Mouse (Mus musculus): ENCODE measurements around the gene Wee2. TPM values are rescaled to one million over a fixed set of nuclear protein-coding genes. Genes with fewer than 3 reads are reported as not detected.

Wee2 gene
- total and polyA plus RNA-seq, 3 experiments = not detected

DNA sequence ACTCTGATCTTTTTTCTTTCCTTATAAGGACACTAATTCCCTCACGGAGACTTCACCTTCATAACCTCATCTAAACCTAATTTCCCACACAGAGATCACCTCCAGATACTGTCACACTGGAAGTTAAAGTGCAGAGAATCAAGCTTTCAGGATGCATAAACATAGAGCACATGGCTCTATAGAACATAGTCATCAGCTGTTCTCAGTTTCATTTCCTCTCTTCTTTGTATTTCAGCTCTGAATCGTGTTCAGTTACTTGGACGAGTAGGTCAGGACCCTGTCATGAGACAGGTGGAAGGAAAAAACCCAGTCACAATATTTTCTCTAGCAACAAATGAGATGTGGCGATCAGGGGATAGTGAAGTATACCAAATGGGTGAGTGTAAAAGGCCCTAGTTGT is 37.2 kb downstream of the Wee2 start:
- H3K36me3 ChIP-seq (ENCODE audit: control insufficient read depth in 1 of 2, insufficient read depth in 2 of 2, low read length in 2 of 2) = peaks cover 0 to 21% of the 10 kb centered on the region in 2 experiments
- H3K4me3 ChIP-seq (ENCODE audit: control insufficient read depth in 1 of 2, insufficient read depth in 1 of 2, low read depth in 2 of 2, low read length in 2 of 2) = no peak overlapping the region
- peaks cover 11% of the 10 kb centered on the region for H3K79me2 ChIP-seq (ENCODE audit: control insufficient read depth, insufficient read depth, low read length, poor library complexity)
- H3K27ac ChIP-seq (ENCODE audit: control insufficient read depth, low read depth, low read length) = no peak overlapping the region
- H3K4me1 ChIP-seq (ENCODE audit: control insufficient read depth in 1 of 2, insufficient read depth in 2 of 2, low read length in 2 of 2) = peaks cover 0 to 8% of the 10 kb centered on the region in 2 experiments; a peak in 1 of 4 replicates
- TF ChIP-seq ZNF384 (IDR thresholded peaks at IDR 0.05; ENCODE audit: low read depth, low read length) = no peak
- no peak for TF ChIP-seq KAT2A (conservative IDR thresholded peaks at IDR 0.05; ENCODE audit: low read depth, low read length)
- no peak for TF ChIP-seq CTCF (IDR thresholded peaks at IDR 0.05 in 2 of 3, conservative IDR thresholded peaks at IDR 0.05 in 1 of 3; ENCODE audit: control insufficient read depth in 1 of 3, insufficient read depth in 1 of 3, low read depth in 2 of 3, low read length in 3 of 3, poor library complexity in 1 of 3, severe bottlenecking in 1 of 3)
- no peak for TF ChIP-seq TBP (IDR thresholded peaks at IDR 0.05; ENCODE audit: low read depth, low read length)
- no peak for TF ChIP-seq RAD21 (IDR thresholded peaks at IDR 0.05; ENCODE audit: low read depth, low read length)
- no peak for TF ChIP-seq ZC3H11A (IDR thresholded peaks at IDR 0.05; ENCODE audit: low read depth, low read length)
- no peak for TF ChIP-seq MAFK (IDR thresholded peaks at IDR 0.05; ENCODE audit: borderline replicate concordance, low read depth, low read length)
- TF ChIP-seq CHD1 (IDR thresholded peaks at IDR 0.05; ENCODE audit: low read depth, low read length) = no peak
- no peak for TF ChIP-seq UBTF (IDR thresholded peaks at IDR 0.05; ENCODE audit: borderline replicate concordance, insufficient read depth, low read depth, low read length)
- DNase-seq (ENCODE audit: low read depth, low spot score) = no peak
- H3K9ac ChIP-seq (ENCODE audit: control insufficient read depth, low read depth, low read length, poor library complexity, severe bottlenecking) = no peak overlapping the region
- H3K9me3 ChIP-seq (replicated peaks; ENCODE audit: insufficient read depth, low read length) = no peaks in the 10 kb centered on the region
- H3K27me3 ChIP-seq (ENCODE audit: control insufficient read depth in 1 of 2, insufficient read depth in 2 of 2, low read length in 2 of 2) = no peaks in the 10 kb centered on the region

DNA sequence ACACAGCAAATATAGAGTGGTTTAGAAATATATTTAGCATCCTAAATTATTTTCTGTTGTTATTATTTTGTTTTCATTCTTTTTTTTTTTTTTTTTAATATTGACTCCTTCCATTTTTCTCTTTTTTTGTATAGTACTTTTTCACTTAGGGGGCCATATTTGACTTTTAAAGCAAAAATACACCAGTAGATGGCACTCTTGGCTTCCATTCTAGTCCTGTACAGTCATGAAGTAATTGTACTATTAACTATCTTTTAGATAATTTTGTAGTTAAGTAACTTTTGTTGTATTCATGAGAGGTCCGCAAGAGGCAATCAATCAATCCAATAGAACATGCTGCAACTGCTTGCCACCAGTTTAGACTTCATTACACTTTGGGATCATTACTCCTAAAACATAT is 40.8 kb downstream of the Wee2 start:
- DNase-seq (ENCODE audit: low read depth, low spot score) = peak; percentile 63
- no peaks in the 10 kb centered on the region for H3K4me1 ChIP-seq (ENCODE audit: control insufficient read depth in 1 of 2, insufficient read depth in 2 of 2, low read length in 2 of 2)
- no peak overlapping the region for H3K9ac ChIP-seq (ENCODE audit: control insufficient read depth, low read depth, low read length, poor library complexity, severe bottlenecking)
- H3K27me3 ChIP-seq (ENCODE audit: control insufficient read depth in 1 of 2, insufficient read depth in 2 of 2, low read length in 2 of 2) = no peaks in the 10 kb centered on the region
- no peaks in the 10 kb centered on the region for H3K79me2 ChIP-seq (ENCODE audit: control insufficient read depth, insufficient read depth, low read length, poor library complexity)
- peak; percentile 38 for TF ChIP-seq RAD21 (IDR thresholded peaks at IDR 0.05; ENCODE audit: low read depth, low read length)
- no peak for TF ChIP-seq ZKSCAN1 (IDR thresholded peaks at IDR 0.05; ENCODE audit: low read depth, low read length)
- TF ChIP-seq CTCF (IDR thresholded peaks at IDR 0.05 in 2 of 3, conservative IDR thresholded peaks at IDR 0.05 in 1 of 3; ENCODE audit: control insufficient read depth in 1 of 3, insufficient read depth in 1 of 3, low read depth in 2 of 3, low read length in 3 of 3, poor library complexity in 1 of 3, severe bottlenecking in 1 of 3) = peak in 1 of 3 experiments; percentile 51; a peak in 2 of 6 replicates
- H3K9me3 ChIP-seq (replicated peaks; ENCODE audit: insufficient read depth, low read length) = no peaks in the 10 kb centered on the region
- no peak overlapping the region for H3K4me3 ChIP-seq (ENCODE audit: control insufficient read depth in 1 of 2, insufficient read depth in 1 of 2, low read depth in 2 of 2, low read length in 2 of 2)
- H3K27ac ChIP-seq (ENCODE audit: control insufficient read depth, low read depth, low read length) = no peak overlapping the region
- peaks cover 0 to 16% of the 10 kb centered on the region in 2 experiments; a peak in 3 of 4 replicates for H3K36me3 ChIP-seq (ENCODE audit: control insufficient read depth in 1 of 2, insufficient read depth in 2 of 2, low read length in 2 of 2)

DNA sequence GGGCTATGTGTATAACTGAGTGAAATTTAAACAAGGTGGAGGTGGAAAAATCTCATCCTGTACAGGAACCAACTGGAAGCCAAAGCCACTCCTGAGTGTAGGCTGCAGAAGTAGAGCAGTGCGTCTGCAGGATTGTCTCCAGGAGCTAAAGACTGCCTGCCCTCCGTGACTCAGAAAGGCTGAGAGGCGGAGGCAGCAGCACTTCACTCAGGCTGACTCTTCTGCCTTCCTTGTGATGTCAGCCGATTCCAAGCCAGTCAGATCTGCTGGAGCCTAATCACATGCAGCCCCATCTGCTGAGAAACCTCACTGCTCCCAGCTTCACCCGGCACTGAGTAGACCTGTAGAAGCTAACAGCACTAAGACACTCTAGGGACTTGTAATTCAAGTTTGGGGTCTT is 43.4 kb downstream of the Wee2 start:
- Histone ChIP-seq H3K36me3 (ENCODE audit: control insufficient read depth in 1 of 2, insufficient read depth in 2 of 2, low read length in 2 of 2) (peaks cover 0 to 12% of the 10 kb centered on the region in 2 experiments; a peak in 2 of 4 replicates), H3K4me3 (ENCODE audit: control insufficient read depth in 1 of 2, insufficient read depth in 1 of 2, low read depth in 2 of 2, low read length in 2 of 2) (no peak overlapping the region), H3K9ac (ENCODE audit: control insufficient read depth, low read depth, low read length, poor library complexity, severe bottlenecking) (no peak overlapping the region)

More for the DNA sequence above, 43.4 kb downstream of the Wee2 start:
- TF ChIP-seq GABPA (IDR thresholded peaks at IDR 0.05; ENCODE audit: low read depth, low read length) = no peak
- no peak for TF ChIP-seq TCF12 (IDR thresholded peaks at IDR 0.05; ENCODE audit: low read depth, low read length)
- TF ChIP-seq ETS1 (IDR thresholded peaks at IDR 0.05; ENCODE audit: low read depth, low read length) = no peak
- no peak for TF ChIP-seq SIN3A (IDR thresholded peaks at IDR 0.05; ENCODE audit: low read length)
- no peak for DNase-seq (ENCODE audit: low read depth, low spot score)
- Histone ChIP-seq H3K79me2 (ENCODE audit: control insufficient read depth, insufficient read depth, low read length, poor library complexity) (no peaks in the 10 kb centered on the region), H3K4me1 (ENCODE audit: control insufficient read depth in 1 of 2, insufficient read depth in 2 of 2, low read length in 2 of 2) (no peaks in the 10 kb centered on the region), H3K27me3 (ENCODE audit: control insufficient read depth in 1 of 2, insufficient read depth in 2 of 2, low read length in 2 of 2) (no peaks in the 10 kb centered on the region), H3K27ac (ENCODE audit: control insufficient read depth, low read depth, low read length) (no peak overlapping the region), H3K9me3 (replicated peaks; ENCODE audit: insufficient read depth, low read length) (no peaks in the 10 kb centered on the region)
